Mouse (Mus musculus) cerebellum, adult 2 months (tissue): Measurements from ENCODE around the gene Lsm2.

Experiments
- CTCF ChIP-seq: fragments of 200-500 bp; IDR thresholded peaks from 2 replicates; pipeline ENCODE4 v1.5.1; 2011; ENCODE audit warnings: low read depth, mild to moderate bottlenecking, control low read depth, low read length, moderate library complexity, borderline replicate concordance; ENCODE audit not compliant: insufficient read depth
- POLR2A ChIP-seq: fragments of 200-500 bp; IDR thresholded peaks from 2 replicates; pipeline ENCODE4 v1.6.1; 2011; ENCODE audit warnings: low read length, control low read depth, borderline replicate concordance; ENCODE audit not compliant: insufficient read depth

DNA sequence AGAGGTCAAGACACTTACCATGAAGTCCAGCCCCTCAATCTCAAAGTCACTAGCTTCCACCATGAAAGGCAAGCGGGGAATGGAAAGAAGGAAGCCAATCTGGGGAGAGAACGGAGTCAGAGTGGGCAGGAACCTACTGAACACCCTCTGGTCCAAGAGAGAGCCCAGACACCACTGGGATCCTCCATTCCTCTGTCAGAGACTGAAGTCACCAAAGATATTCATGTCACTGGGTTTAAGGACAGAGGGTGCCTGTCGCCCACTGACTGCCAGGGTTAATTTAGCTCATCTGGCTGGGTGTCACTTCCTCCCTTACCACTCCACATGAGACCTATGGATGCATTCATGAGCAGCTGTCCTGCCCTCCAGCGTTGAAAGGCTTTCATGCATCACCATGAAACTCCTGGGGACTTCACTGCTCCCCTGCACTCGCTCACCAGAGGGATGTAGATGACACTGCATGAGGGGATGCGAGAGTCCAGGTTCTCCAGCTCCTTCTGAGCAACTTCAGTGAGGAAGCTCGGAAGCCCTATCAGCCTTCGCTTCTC lies 50.7 kb downstream of the Lsm2 start:
- TF ChIP-seq CTCF (no peak), POLR2A (no peak)
